Mouse (Mus musculus) C2C12 (cell line): Measurements from ENCODE around the gene Clec12b. TPM values are rescaled to one million over a fixed set of nuclear protein-coding genes. Genes with fewer than 3 reads are reported as not detected.
A peak's percentile ranks its signal among the peaks of the same experiment; 100 is the strongest.

Experiments used
- H3K27me3 ChIP-seq: one replicate; pipeline ENCODE4 v1.6.1; 2011; ENCODE audit not compliant: control insufficient read depth, insufficient read depth, insufficient read length
- H3K36me3 ChIP-seq: one replicate; pipeline ENCODE4 v1.6.1; 2011; ENCODE audit not compliant: control insufficient read depth, insufficient read depth
- H3K4me3 ChIP-seq: one replicate; pipeline ENCODE4 v1.5.1; 2011; ENCODE audit warnings: mild to moderate bottlenecking, control low read depth; ENCODE audit not compliant: poor library complexity, insufficient read depth, severe bottlenecking
- H3K79me2 ChIP-seq: one replicate; pipeline ENCODE4 v1.6.1; 2011; ENCODE audit not compliant: control insufficient read depth, insufficient read depth
- H3K79me3 ChIP-seq: one replicate; pipeline ENCODE4 v1.6.1; 2011; ENCODE audit warnings: low read depth, control low read depth
- H3ac ChIP-seq: one replicate; pipeline ENCODE3; 2011; ENCODE audit warnings: low read depth; ENCODE audit not compliant: control insufficient read depth, insufficient read length
- CEBPB ChIP-seq: IDR thresholded peaks from one replicate; pipeline ENCODE4 v1.6.1; 2011; ENCODE audit warnings: low read depth, mild to moderate bottlenecking, control low read depth, moderate library complexity
- CTCF ChIP-seq: IDR thresholded peaks from one replicate; pipeline ENCODE4 v1.5.1; 2011; ENCODE audit not compliant: control insufficient read depth, insufficient read depth, insufficient read length
- FOSL1 ChIP-seq: IDR thresholded peaks from one replicate; pipeline ENCODE4 v1.8.0; 2011; ENCODE audit warnings: mild to moderate bottlenecking, low read length; ENCODE audit not compliant: poor library complexity, insufficient read depth, severe bottlenecking
- MAX ChIP-seq: IDR thresholded peaks from one replicate; pipeline ENCODE4 v1.6.1; 2011; ENCODE audit warnings: mild to moderate bottlenecking, control low read depth
- MYOD1 ChIP-seq: IDR thresholded peaks from one replicate; pipeline ENCODE4 v1.6.1; 2011; ENCODE audit warnings: low read depth; ENCODE audit not compliant: control insufficient read depth, insufficient read length
- MYOG ChIP-seq: IDR thresholded peaks from one replicate; pipeline ENCODE4 v1.6.1; 2011; ENCODE audit not compliant: control insufficient read depth, insufficient read length; ENCODE audit errors: extremely low read depth
- USF1 ChIP-seq: IDR thresholded peaks from one replicate; pipeline ENCODE4 v1.6.1; 2011; ENCODE audit warnings: low read depth, mild to moderate bottlenecking, control low read depth, moderate library complexity
- polyA plus RNA-seq: library from polyadenylated mRNA; unstranded; fragments of >200 nt; fragmentation: generic; extraction: Trizol; gene quantifications from one replicate; pipeline ENCODE4 v1.2.1, GENCODE M21; 2012; ENCODE audit warnings: missing spikeins

The Clec12b gene
- polyA plus RNA-seq, 1 experiment, result not detected

DNA sequence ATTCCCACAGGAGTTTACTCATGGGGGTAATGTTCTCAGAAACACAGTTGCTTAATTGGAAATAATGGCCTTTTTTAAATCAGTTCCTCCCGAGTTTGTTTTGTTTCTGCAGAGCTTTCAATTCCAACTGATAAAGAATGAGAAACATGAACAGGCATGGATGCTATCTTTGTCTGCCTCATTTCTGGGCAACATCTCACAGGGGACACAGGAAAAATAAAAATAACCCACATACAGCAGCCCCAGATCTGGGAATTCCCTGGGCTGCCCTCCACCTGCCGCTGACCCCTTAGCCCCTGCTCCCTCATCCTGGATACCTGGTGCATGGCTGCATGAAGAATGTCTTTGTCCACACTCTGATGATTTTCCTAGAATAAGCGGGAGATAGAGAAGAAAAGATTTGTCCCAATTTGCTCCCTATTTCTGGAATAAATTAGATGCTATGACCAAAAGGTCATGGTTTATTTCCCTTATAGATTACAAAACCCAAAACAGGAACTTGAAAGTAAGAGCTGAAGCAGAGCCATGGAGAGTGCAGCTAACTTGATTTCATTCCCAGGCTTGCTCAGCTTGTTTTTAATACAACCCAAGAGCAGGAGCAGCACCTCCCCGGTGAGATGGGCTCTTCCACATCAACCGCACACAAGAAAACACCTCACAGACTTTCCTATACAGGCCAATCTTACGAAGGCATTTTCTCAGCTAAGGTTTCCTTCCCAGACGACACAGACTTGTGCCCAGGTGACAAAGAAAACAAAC lies 16.1 kb downstream of the Clec12b start:
- no peak for TF ChIP-seq CTCF

DNA sequence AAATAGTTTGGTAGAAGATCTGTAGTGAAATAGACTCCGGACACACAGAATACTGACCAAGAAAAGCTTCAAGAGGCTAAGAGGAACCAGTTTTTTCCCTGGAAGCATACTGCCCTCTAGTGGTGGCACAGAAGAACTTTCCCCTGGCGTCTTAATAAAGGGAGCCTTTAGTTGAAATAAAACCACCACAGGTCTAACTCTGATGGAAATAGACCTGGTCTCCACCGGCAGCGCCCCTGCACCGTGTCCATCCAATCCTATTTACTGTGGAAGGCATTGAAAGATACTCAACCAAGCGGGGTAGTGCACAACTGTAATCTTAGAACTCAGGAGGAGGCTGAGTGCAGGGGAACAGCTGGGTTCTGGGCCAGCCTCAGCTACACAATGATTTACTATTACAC lies 19.7 kb downstream of the Clec12b start:
- H3K36me3 ChIP-seq, result no peaks in the 10 kb centered on the region
- H3K79me2 ChIP-seq, result no peaks in the 10 kb centered on the region
- no peak overlapping the region for H3K4me3 ChIP-seq
- H3K79me3 ChIP-seq, result no peaks in the 10 kb centered on the region
- no peak overlapping the region for H3ac ChIP-seq
- no peaks in the 10 kb centered on the region for H3K27me3 ChIP-seq
- TF ChIP-seq MYOD1 (no peak), CTCF (peak; percentile 19)

More for the DNA sequence above, 16.1 kb downstream of the Clec12b start:
- Histone ChIP-seq H3K79me3 (no peaks in the 10 kb centered on the region), H3K4me3 (no peak overlapping the region), H3K36me3 (no peaks in the 10 kb centered on the region), H3K79me2 (no peaks in the 10 kb centered on the region), H3ac (no peak overlapping the region), H3K27me3 (no peaks in the 10 kb centered on the region)

DNA sequence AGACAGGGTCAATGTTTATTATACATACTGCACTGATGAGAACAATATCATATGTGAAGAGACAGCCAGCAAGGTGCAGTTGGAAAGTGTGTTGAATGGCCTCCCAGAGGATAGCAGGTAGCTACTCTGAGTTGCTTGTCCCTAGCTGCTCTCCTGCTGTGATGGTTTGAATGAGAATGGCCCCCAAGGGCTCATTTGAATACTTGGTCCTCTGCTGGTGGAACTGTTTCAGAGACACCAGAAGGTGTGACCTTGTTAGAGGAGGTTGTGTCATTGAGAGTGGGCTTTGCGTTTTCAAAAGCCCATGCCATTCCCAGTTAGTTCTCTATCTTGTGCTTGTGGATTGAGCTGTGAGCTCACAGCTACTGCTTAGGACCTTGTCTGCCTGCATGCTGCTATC lies 21.7 kb downstream of the Clec12b start:
- H3K36me3 ChIP-seq, result no peaks in the 10 kb centered on the region
- no peaks in the 10 kb centered on the region for H3K79me2 ChIP-seq

DNA sequence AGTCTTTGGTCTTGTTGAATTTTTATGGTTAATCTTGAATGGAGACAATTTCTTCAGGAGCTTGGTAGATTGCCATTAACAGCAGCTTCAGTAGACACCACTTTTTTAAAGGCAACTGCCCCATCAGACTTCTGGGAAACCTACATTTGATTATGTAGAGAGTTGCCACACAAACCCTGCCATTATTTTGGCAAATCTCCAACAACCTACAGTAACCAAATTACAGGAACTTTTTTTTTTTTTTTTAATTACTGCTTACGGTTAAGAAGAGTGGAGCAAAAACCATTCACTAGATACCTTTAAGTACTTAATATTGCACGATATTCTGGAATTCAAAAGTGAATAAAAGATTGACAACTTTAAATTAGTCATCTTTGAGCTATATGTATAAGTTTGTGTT lies 26.2 kb downstream of the Clec12b start:
- no peak overlapping the region for H3K4me3 ChIP-seq
- no peak overlapping the region for H3ac ChIP-seq
- no peaks in the 10 kb centered on the region for H3K79me2 ChIP-seq
- H3K36me3 ChIP-seq, result no peaks in the 10 kb centered on the region
- no peaks in the 10 kb centered on the region for H3K27me3 ChIP-seq
- no peak for TF ChIP-seq FOSL1
- TF ChIP-seq MAX, result no peak
- TF ChIP-seq MYOG, result no peak
- TF ChIP-seq MYOD1, result no peak
- no peak for TF ChIP-seq CEBPB
- no peak for TF ChIP-seq CTCF
- no peak for TF ChIP-seq USF1
- H3K79me3 ChIP-seq, result no peaks in the 10 kb centered on the region

More for the DNA sequence above, 21.7 kb downstream of the Clec12b start:
- no peaks in the 10 kb centered on the region for H3K79me3 ChIP-seq
- no peak overlapping the region for H3K4me3 ChIP-seq
- no peak overlapping the region for H3ac ChIP-seq
- TF ChIP-seq CTCF (no peak), MAX (no peak), USF1 (no peak), CEBPB (no peak), FOSL1 (no peak), MYOD1 (no peak), MYOG (no peak)
- no peaks in the 10 kb centered on the region for H3K27me3 ChIP-seq

DNA sequence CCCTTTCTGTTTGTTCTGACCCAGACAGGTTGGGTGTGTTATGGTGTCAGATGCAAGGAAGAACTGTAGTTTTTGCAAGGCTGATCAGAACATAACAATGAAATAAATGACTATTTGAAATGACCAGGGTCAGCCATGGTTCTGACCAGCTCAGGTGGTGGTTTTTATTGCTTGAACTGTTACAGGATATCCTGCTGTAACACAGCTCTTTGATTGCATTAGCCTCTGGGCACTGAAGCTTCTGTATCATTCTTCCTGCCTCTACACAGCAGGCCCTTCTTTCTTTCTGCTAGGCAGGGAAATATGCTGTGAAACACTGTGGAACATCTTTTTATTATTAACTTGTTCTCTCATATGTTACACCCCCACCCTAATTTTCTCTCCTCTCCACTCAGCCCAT lies 29.2 kb downstream of the Clec12b start:
- H3K4me3 ChIP-seq, result no peak overlapping the region
- no peaks in the 10 kb centered on the region for H3K27me3 ChIP-seq

DNA sequence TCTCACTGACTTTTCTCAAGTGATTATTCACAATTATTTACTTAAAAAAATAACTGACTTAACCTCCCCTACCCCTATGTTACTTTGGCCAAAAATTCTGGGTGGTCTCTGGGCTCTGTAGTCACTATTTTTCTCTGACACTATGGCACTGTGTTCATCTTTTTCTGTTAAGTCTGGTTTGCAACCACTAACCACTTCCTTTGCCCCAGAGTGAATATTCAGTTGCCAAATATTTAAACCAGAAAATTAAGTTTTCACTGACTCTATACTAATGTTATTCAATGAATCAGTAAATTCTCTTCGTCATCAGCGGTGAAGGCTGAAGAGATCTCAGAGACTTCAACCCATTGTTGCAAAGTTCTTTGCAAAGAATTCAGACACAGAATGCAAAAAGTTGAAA lies 29.9 kb downstream of the Clec12b start:
- Histone ChIP-seq H3K4me3 (no peak overlapping the region), H3K79me2 (no peaks in the 10 kb centered on the region), H3K79me3 (no peaks in the 10 kb centered on the region), H3K27me3 (no peaks in the 10 kb centered on the region), H3ac (no peak overlapping the region), H3K36me3 (no peaks in the 10 kb centered on the region)
- no peak for TF ChIP-seq CEBPB
- no peak for TF ChIP-seq FOSL1
- TF ChIP-seq MYOD1, result no peak
- TF ChIP-seq MAX, result no peak
- no peak for TF ChIP-seq USF1
- TF ChIP-seq MYOG, result no peak
- TF ChIP-seq CTCF, result no peak

More for the DNA sequence above, 29.2 kb downstream of the Clec12b start:
- TF ChIP-seq MAX (no peak), MYOD1 (no peak), FOSL1 (no peak), USF1 (no peak), CEBPB (no peak), MYOG (no peak), CTCF (no peak)
- no peak overlapping the region for H3ac ChIP-seq
- H3K36me3 ChIP-seq, result no peaks in the 10 kb centered on the region
- H3K79me2 ChIP-seq, result no peaks in the 10 kb centered on the region
- H3K79me3 ChIP-seq, result no peaks in the 10 kb centered on the region
